Mouse (Mus musculus) liver, adult (tissue): ENCODE data around the gene Sppl3.

ENCODE experiments used
- GATA4 ChIP-seq: IDR thresholded peaks from 2 replicates; pipeline ENCODE4 v1.6.1; 2014; ENCODE audit warnings: mild to moderate bottlenecking, low read length; ENCODE audit not compliant: insufficient replicate concordance

Gene Sppl3

GRCm38 (mm10) chr5:115072143-115072542, 61.2 kb downstream of the Sppl3 start:
- no peak for TF ChIP-seq GATA4

DNA sequence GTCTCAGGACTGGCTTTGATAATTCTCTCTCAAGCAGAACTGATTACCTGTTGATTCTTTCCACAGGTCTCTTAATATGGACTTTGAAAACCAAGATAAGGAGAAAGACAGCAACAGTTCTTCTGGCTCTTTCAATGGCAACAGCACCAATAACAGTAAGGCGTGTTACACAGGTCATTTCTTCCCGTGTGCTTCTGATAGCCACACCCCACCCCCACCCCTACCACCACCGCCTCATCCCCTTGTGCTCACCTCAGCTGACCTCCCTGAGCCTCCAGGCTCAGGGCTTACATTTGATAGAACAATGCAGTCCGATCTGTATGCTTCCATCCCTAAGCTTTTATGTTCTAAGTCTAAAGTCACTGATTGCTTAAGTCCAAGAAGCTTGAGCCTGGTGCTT, 63.8 kb downstream of the Sppl3 start:
- no peak for TF ChIP-seq GATA4

DNA sequence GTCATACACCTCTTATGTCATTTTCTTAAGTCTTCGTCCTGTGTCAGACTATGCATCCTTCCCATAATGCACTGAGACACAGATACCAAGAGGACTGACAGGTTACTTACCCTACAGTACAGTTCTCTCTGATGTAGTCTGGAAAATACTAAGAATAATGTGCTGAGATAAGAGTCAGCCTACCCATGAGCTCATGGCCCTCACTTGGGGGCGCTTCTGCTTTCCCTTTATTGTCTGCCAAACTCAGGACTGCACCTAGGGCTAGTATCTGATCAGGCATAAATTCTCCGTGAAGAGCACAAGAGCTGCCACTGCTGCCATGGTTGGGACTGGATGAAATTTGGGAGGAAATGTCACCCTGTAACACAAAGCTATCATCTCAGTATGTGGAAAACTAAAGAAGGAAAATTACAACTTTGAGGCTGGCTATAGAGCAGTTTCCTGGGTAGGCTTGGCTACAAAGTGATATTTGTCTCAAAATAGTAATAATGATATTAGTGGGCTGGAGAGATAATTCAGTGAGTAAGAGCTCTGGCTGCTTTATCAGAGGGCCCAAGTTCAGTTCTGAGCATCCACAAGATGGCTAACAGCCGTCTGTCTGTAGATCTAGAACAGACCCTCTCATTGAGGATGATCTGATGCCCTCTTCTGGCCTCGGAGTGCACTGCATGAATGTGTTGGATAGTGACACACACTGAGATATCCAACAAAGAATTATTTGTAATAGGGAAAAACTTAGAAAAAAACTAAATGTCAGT, 65.4 kb downstream of the Sppl3 start:
- no peak for TF ChIP-seq GATA4

DNA sequence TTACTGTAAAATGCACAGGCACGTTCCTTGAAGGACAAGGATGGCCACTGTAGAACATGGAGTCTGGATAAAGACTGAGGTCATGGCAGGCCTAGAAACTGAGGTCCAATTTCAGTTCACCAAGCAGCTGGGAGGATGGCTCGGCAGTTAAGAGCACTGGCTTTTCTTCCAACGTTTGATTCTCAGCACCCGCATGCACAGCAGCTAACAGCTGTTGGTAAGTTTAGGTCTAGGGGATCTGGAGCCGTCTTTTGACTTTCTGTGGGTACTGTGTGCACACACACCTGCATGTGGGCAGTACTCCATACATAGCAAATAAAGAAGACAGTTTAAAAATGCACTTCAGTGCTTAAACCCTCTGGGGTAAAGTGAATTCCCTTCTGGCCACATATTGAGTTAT, 70.7 kb downstream of the Sppl3 start:
- no peak for TF ChIP-seq GATA4

DNA sequence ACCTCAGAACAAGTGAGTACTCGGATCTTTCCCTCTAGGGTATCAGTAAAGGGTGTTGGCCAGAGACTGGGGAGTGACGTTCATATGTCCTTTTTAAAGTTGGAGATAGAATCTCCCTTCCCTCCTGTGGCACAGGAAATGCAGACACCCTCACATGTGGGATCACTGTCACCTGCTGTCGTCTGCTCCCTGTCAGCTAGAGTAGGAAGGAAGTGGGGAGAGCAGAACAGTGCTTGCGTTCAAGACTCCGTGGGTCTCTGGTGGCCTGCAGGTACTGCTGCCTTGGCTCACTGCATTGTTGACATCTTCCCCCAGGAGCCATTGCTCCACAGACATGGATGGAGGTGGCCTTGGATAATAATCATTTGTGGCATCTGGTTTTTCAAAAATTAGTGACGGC, 72.6 kb downstream of the Sppl3 start:
- TF ChIP-seq GATA4: no peak

DNA sequence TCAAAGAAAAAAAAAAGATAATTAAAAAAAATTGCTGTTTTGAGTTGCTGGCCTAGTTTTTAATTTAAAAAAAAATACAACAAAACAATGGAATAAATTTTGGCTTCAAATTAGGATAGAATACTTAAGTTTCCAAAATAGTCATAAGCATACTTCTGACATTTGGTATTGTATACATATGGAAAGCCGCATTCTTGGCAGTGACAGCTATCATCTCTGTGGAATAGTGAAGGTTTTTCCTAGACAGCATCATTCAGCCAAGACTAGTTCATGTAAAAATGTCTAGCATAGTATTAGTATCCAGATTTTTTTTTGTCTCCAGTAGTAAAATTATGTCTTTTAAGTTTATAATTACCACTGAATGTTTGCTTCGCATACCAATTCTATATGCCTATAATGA, 74.7 kb downstream of the Sppl3 start:
- TF ChIP-seq GATA4: no peak

DNA sequence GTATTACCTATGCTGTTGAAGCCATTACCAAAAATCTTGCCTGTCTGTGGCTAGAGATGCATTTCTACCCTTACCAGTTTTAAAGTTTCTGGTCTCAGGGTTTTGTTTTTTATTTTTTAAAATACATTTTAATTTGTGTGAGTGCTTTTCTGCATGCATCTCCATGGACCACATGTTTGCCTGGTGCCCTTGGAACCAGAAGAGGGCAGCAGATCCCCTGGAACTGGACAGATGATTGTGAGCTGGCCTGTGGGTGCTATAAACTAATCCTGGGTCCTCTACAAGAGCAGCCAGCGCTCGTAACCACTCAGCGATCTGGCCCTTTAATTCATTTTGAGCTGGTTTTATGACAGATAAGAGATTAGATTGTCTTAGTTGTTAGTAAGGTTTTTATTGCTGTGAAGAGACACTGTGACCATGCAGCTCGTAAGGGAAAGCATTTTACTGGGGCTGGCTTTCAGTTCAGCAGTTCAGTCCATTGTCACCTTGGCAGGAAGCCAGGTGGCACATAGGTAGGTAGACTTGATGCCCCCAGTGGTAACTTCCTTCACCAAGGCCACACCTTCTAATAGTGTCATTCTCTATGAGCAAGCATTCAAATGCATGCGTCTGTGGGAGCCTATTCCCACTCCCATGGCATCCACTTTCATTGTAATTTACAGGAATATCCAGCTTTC, 78.8 kb downstream of the Sppl3 start:
- TF ChIP-seq GATA4: no peak

DNA sequence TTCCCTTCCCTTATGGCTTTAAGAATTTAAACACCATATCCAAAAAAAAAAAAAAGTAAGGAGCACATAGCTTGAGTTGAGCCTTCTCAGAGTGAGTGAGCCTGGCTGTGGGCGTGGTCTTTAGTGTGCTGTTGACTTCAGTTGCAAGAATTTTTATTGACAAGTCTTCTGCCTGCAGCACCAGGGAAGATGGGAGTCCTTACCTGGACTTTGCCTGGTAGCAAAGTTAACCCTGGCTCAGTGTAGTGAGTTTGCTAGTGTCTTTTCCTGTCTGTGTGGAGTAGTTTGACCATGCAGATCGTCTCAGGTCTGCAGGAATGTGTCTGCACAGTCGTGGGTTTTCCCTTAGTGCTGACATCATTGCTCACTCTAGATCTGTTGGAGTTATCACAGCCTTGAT, 80.1 kb downstream of the Sppl3 start:
- TF ChIP-seq GATA4: no peak

DNA sequence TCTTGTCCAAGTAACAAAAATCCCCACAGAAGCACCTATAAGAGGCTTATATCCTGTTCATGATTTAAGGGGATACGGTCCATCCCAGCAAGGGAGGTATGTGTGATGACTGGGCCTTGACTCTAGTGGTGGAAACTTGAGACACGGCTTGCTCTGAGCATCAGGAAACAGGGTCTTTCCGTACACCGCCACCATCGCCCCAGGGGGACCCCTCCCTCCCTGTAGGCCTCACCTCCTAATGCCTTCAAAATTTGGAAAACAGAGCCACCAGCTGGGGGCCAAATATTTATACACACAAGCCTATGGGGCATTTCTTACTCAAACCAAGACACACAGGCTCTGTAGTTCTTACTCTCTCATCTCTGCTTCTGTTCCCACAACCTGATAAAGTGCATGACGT, 80.8 kb downstream of the Sppl3 start:
- TF ChIP-seq GATA4: no peak

- TF ChIP-seq GATA4: no peak
These were observed 87.3 kb downstream of the Sppl3 start, which contains the start of gene Gm10401 for GRCm38 (mm10) chr5:115098195-115098594. Gene Gm10401, minus strand, starts transcription at chr5:115098295.

GRCm38 (mm10) chr5:115099530-115099929, 88.6 kb downstream of the Sppl3 start:
- no peak for TF ChIP-seq GATA4

- TF ChIP-seq GATA4: no peak
These were observed 89.1 kb downstream of the Sppl3 start for GRCm38 (mm10) chr5:115099991-115100390.

DNA sequence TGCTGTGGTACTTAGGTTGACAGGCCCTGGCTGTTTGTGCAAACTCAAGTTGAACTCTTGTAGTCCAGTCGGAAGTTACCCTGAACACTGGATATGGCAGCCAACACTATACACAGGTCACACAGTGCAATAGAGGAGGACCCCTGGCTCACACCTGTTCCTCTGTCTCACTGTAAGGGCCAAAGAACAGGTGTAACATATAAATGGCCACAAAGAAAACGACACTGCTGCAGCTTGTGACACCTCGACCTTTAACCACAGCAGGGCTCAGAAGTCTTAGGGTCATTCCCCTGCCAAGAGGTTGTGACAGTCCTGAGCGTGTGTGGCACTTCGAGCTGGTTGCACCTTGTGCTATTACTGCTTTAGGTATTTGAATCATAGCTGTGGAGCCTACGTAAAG, 89.5 kb downstream of the Sppl3 start:
- TF ChIP-seq GATA4: no peak

DNA sequence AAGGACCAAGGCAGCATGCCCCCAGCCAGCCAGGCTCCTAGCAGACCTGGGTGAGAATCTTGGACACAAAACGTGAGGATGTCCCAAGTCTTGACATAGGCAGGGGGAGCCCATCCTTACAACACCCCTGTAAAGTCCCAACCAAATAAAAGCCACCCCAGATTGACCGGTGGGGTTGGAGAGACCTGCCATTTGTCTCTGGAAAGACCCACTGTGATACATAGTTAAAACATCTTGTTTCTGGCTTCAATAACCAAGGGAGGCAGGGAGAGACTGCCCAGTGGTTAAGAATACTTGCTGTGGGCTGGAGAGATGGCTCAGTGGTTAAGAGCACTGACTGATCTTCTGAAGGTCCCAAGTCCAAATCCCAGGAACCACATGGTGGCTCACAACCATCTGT, 91.3 kb downstream of the Sppl3 start:
- TF ChIP-seq GATA4: no peak

GRCm38 (mm10) chr5:115111156-115111555, 100.2 kb downstream of the Sppl3 start:
- no peak for TF ChIP-seq GATA4

DNA sequence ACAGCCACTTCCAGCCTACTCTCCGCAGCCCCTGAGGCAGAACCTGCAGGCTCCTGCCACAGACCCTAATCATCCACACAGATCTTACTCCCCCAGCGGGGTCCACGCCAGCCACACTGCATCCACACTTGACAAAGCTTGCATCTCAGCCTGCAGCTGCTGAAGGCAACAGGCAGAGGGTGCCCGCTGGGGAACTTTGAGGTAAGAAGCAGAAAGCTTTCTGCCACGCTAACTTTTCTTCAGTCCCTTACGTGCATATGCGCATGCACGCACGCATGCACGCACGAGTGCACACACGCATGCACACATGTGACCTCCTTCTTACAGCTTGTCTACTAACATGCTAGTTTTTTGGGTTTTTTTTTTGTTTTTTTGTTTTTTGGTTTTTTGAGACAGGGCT, 102.3 kb downstream of the Sppl3 start:
- no peak for TF ChIP-seq GATA4

DNA sequence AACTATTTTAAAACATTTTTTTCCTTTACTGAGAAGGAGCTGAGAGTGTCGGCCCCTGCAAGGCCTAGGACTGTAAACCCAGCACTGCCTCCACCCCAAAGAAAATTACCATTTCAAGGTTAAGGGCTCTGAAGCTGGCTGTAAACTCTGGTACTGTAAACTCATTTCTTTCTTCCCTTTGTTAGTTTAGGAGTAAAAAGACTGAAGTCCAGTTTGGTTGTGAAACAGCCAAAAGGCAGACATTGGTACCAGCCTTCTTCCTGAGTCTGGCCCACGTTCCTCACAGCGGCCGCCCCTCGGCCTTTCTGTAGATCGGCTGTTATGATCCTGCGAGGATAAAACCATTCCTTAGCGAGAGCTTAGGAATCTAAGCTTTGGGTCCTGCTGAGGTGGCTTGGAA, 103.6 kb downstream of the Sppl3 start:
- TF ChIP-seq GATA4: no peak
